Mouse (Mus musculus): ENCODE measurements at regions not wholly inside any gene's neighbourhood (a gene's known extent, or its start where the extent isn't known, plus 50 kb on each side); places are given as distances from the start of the nearest gene placed in this dataset.
"Not testable (repeated sequence)": the region's sequence is repeated elsewhere in the genome, so short reads cannot be mapped to it uniquely, and the experiment has no call there.

DNA sequence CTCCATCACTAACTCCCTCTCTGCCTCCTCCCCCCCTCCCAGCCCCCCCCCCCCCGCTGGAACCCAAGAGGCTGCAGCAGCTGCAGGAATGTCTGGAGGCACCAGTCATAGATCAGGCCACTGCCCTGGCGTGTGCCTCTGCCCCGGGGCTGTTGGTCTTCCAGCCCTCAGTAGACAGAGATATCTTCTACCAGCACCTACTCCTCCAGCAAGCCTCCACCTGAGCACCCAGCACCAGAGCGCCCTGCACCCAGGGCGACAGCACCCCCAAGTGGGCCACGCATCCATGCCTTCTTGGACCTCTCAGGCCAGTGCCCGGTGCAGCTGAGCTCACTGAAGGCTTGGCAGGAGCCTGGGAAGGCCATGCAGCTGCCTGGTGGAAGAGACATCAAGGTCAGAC, 936.5 kb downstream of the Diaph3 start:
- DNase-seq (ENCODE audit: low spot score in 2 of 2): no peak

- DNase-seq (ENCODE audit: low spot score in 2 of 2): no peak
These were observed 943.2 kb downstream of the Diaph3 start for GRCm38 (mm10) chr14:86197864-86198263.

DNA sequence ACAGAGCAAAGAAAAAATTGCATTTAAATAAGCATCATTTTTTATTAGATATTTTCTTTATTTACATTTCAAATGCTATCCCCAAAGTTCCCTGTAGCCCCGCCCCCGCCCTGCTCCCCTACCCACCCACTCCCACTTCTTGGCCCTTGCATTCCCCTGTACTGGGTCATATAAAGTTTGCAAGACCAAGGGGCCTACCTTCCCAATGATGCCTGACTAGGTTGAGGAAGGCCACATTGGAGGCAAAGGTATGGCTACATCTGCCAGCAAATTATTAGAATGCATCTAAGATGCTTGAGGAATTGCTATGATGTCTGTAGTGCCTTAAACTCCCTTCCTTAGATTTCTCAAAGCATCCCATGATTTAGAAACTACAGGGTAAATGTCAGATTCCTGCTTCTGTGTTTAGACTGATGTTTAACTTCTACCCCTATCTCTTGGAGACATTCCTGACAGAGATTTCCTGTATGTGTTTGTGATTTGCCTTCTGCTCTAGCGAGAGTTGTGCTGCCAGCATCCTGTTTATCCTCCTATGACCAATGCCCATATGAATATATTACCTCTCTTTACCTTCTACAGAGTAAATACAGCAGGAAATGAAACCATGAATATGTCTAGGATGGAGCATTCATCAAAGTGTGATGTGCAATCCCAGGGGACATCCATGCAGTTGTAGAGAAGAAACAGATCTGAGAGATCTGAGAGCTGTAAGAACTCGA, 956.2 kb downstream of the Diaph3 start:
- DNase-seq (ENCODE audit: low spot score in 2 of 2): no peak

- DNase-seq (ENCODE audit: low spot score in 2 of 2): no peak
These were observed 962.5 kb downstream of the Diaph3 start for GRCm38 (mm10) chr14:86178517-86178916.

DNA sequence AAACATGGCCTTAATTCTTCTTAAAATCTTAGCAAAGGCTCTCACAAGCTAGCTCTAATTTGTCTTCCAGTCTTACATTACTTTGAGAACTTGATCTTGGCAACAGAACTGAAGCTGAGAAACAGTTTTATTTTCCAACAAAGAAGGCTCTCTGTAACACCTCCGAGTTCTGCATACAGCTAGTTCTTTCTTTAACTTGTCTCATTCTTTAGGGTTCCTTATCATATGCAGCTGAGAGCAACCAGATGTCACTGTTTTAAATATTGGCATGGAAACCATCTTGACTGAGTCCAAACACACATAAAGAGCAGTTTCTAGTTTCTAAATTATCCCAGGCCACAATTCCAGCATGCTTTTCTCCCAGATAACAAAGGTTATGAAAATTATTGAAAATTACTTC, 969.9 kb downstream of the Diaph3 start:
- DNase-seq (ENCODE audit: low spot score in 2 of 2): no peak

- no peak for DNase-seq (ENCODE audit: low spot score in 2 of 2)
These were observed 981.9 kb downstream of the Diaph3 start for GRCm38 (mm10) chr14:86159151-86159550.

DNA sequence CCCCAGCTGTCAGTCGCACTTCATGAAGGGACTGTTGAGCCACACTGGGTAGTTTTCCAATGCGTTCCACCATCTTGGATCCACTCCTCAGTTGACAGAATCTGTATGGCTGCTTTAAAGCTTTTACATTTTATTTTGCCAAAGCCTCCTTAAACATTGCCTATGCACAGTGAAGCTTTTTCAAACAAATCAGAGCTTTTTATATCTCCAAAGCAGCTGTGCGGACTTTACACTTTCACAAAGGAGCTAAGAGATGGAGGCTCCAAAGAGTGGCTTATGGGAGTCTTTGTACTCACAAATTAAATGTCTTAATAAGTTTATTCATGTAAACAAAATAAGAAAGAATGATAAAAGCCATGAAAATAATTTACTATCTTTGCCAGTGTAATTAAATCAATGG, 986.3 kb downstream of the Diaph3 start:
- DNase-seq (ENCODE audit: low spot score in 2 of 2): no peak

DNA sequence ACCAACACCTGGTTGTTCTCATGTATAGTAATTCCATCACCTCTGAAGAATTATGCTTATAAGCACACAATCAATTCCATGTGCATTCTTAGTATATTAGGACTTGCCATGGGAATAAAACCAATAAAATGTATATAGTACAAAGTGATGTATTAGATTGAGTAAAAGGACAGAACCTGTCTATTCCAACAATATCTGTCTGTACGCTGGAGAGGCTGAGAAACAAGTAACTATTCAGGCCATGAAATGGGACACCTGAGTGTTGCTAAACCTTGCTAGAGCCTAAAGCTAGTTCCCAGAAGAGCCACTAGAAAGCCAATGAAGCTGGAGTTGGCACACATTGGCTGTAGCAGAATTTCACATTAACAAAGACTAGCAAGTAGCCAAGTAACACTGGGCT, 989.8 kb downstream of the Diaph3 start:
- DNase-seq (ENCODE audit: low spot score in 2 of 2): no peak

DNA sequence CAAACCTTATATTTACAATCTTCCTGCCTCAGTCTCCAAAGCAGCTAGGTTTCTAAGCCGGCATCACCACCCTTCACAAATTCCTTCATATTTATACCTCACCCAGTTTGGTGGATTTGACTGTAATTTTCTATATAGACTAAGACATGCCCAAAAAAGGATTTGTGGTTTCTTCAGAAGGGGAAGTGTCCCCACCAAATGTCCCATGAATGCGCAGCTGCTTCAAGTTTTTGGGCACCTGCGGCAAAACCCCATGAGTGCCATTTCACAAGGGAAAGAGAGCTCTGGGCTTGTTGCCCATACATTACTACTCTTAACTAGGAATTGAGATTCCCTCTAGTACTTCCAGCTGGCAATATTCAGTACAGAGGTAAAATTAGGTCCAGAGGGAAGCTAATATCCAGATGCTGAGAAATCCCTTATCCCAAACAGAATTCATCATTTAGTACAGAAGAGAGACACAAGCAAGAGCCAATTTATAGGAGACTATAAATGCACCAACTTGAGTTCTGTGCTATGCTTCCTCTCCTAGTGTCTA, 990.6 kb downstream of the Diaph3 start:
- DNase-seq (ENCODE audit: low spot score in 2 of 2): no peak

DNA sequence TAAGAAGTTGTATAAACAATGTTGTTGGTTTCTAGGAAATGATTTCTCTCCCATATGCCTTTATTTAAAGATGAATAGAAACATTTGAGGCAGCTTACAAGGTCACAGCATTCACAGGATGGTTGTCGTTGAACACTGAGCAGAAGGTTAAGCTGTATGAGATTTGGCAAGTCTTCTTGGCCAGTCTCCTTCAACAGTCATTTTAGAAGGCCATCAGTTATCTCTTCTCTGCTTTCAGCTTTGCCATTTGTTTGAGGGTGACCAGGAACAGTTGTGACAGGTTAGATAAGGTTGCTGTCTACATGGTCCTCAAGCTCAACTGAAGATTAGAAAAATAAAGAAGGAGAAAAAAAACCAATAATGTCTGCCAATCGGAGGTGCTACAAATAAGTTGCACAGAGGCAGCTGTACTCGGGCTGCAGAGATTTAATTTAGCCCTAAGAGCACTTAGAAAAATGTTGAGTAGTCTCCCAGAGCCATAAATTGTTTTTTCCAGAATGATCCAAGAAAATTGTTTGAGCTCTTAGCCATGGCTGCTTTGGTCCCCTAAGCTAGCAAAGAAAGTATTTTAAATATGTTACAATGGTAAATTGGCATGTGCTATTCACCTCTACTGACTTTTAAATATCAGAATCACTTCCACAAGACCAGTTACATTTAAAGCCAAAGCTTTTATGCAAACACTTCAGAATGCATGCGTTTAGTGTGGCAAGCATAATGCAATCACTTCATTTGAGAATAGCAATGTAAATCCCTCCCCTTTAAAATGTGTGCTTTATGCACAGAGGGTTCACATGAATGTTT, 1025.6 kb downstream of the Diaph3 start:
- DNase-seq (ENCODE audit: low spot score in 2 of 2): no peak

- no peak for DNase-seq (ENCODE audit: low spot score in 2 of 2)
These were observed 1039.5 kb downstream of the Diaph3 start for GRCm38 (mm10) chr14:86101497-86101896.

DNA sequence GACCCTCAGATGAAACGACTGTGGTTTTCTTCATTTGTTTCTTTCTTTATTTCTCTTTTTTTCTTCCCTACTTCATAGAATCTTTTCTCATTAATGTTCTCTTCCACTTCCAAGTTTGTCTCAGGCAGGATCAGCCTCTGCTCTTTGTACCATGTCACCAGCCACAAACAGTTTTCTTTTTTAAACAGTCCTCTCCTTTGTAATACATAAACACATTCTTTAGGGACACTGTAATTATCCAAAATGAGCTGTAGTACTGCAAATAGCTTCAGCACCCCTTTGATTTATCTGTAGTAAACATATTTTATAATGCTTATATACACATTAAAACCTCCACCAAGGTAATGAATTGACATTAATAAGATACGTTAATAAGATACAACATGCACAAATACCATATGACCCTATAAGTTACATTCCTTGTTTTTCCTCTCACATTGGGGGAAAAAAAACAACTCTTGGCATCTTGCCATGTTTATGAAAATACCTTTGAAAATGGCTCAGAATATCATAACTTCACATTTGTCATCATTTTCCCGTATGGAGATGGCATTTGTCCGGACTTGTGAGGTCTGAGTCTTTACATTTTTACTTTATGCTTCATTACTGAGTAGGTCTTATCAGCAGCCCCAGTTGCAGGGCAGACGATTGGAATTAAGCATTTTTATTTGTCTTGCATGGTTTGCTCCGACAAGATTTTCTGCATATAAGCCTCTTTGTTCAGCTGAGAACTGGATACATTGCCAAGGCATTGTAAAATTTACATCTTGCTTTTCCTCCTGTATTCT, 1070.5 kb downstream of the Diaph3 start:
- DNase-seq (ENCODE audit: low spot score in 2 of 2): no peak

- no peak for DNase-seq (ENCODE audit: low spot score in 2 of 2)
These were observed 1071.7 kb downstream of the Diaph3 start for GRCm38 (mm10) chr14:86069329-86069728.

- DNase-seq (ENCODE audit: low spot score in 2 of 2): no peak
These were observed 1073.3 kb downstream of the Diaph3 start for GRCm38 (mm10) chr14:86067743-86068142.

GRCm38 (mm10) chr14:86063620-86063943, 1077.5 kb downstream of the Diaph3 start:
- no peak for DNase-seq (ENCODE audit: low spot score in 2 of 2)

GRCm38 (mm10) chr14:86062885-86063619, 1078.0 kb downstream of the Diaph3 start:
- no peak for DNase-seq (ENCODE audit: low spot score in 2 of 2)

DNA sequence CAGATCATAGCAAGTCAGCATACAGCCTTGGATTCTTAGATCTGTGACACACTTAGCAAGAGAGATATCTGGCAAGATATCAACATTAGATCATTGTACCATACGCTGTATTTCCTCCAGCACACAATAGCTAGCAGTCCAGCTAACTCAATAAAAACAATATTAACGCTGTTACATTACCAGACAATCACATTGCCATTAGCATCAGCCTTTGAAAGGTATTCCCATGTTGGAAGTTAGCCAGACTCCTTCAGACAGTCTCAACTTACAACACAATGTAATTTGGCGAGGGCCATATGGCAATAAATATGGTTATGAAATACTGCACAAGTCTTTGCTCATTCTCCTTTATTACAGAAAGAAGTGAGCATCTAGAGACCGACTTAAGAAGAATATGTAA, 1084.0 kb downstream of the Diaph3 start:
- no peak for DNase-seq (ENCODE audit: low spot score in 2 of 2)

- no peak for DNase-seq (ENCODE audit: low spot score in 2 of 2)
These were observed 1086.4 kb downstream of the Diaph3 start for GRCm38 (mm10) chr14:86054668-86055067.

DNA sequence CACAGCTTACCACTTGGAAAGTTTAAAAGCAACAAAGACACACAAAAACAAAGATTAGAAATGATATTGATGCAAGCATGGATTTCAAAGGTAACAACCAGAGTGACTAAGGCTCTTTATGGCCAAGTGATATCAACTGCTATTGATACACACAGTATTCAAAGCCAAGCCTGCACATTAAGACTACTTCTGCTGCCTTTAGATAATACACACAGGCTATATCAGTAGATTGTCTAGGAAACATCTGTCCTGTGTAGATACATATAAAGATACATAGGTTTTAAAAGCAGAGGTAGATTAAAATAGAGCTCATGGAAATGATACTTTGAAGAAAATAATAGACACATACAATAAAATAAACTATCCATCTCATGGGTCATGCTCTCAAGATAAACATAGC, 1111.6 kb downstream of the Diaph3 start:
- no peak for DNase-seq (ENCODE audit: low spot score in 2 of 2)

DNA sequence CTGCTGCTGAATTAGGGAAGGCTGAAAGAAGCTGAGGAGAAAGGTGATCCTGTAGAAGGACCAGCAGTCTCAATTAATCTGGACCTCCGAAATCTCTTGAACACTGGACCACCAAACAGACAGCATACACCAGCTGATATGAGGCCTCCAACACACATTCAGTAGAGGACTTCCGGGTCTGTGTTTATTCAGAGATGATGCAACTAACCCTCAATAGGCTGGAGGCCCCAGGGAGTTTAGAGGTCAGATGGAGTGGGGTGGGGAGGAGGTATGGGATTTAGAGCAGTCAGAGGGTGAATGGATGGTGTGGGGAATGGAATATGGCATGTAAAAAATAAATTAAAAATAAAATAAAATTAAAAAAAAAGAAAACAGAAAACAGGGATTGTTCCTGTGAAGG, 1123.4 kb downstream of the Diaph3 start:
- not testable (repeated sequence) for DNase-seq (ENCODE audit: low spot score in 2 of 2)

Measured in urinary bladder, postnatal 36 days (tissue).